Mouse (Mus musculus) CH12F3 (cell line): Measurements from ENCODE around the gene Rnf182.

Experiments
- in situ Hi-C: fragments of 300-500 bp; cut with MboI; formaldehyde crosslinking; loops from 2 replicates; pipeline ENCODE4 v1.14.3; 2020; ENCODE audit warnings: low sequenced_read_pairs

Gene Rnf182

DNA sequence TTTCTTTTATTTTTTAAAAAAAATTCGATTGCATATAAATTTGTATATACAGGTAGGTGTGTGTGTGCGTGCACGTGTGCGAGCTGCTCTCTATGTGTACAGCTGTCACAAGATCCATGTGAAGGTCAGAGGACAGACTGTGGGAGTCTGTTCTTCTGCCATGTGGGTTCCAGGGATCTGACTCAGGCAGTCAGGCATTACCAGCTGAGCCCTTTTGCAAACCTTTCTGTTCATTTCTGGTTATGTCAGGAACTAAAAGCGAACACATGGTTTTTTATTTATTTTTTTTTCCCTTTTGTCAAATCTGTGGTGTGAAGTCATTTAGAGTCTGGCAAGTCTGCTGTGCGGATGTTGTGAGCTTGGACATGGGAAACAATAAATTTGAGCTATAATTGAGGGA is 6.7 kb upstream of the Rnf182 start:
- in situ Hi-C loops, result no loop called here

GRCm38 (mm10) chr13:43612040-43612439 is 3.5 kb upstream of the Rnf182 start:
- in situ Hi-C loops, result no loop called here

GRCm38 (mm10) chr13:43614667-43615066 is 843 bp upstream of the Rnf182 start:
- in situ Hi-C loops, result no loop called here

DNA sequence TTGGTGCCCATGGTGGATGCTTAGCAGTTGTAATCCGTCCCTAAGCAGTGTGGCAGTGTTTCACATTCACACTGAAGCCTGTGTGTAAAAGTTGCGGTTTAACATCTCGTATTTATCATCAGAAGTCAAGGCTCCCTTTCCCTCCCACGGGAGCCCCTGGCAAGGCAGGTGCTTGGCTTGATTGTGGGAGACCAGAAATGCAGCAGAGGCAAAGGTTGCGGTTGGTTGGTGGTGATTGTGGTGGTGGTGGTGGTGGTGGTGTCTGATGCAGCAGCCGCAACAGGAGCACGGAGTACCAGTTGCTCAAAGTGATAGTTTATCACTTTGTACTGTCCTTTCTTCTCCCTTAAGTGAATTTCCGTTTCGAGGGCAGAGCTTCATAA is 325 bp upstream of the Rnf182 start:
- in situ Hi-C loops, result no loop called here

GRCm38 (mm10) chr13:43616551-43616950 is 1.0 kb downstream of the Rnf182 start:
- in situ Hi-C loops, result no loop called here

DNA sequence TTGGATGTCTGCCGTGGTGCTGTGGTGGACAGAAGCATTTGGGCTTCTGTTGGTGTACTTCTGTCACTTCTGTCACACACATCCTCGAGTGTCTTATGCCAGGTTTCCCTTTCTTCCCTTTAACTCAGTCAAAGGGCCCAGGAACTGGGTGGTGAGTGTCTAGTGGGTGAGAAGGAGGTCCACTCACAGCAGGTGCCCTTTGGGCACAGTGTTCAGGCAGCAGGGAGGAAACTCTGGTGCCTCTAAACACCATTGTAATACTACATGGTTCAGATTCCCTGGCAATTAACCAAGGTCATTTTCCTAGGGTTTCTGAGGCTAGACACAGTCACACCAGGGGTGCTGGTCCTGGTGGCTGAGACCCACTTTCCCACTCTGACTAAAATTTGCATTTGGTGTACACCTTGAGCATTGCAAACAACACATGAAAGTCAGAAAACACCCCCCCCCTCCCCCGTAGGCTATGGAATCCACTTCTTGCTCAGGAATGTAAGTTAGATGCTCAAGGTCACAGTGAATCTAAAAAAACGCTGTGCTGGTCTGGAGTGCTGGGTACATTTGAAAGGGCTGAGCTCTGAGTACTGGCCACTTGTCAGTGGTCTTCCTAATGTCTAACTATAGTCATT is 4.2 kb downstream of the Rnf182 start:
- in situ Hi-C loops, result no loop called here

DNA sequence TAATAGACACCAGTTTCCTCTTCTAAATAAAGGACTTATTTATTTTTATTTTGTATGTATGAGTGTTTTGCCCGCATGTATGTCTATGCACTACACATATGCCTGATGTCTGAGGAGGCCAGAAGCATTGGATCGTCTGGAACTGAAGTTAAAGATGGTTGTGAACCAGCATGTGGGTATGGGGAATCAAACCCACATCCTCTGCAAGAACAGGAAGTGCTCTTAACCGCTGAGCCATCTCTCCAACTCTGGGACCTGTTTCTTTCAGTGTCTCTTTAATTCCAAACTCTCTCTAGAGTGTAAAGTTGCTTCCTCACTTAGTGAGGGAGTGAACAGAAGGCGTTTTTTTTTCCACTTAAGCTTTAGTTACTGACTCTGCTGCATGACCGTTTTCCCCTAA is 12.4 kb downstream of the Rnf182 start:
- in situ Hi-C loops, result no loop called here

DNA sequence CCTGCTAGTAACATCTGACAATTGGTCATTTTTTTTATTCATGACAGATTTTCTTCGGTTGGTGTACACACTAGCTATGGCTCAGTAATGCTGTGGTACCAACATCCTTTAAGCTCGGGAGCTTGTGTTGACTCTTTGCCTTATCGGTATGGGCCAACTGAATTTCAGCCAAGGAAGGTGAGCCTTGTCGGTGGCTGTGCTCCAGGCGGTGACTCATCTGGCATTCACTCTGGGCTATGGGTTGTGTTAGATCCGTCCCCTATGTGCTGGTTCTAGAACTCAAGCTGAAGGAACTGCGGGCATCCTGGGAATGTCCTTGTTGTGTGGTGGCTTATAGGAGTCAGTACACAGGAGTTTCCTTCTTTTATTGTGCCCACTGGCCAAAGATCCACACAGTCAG is 14.3 kb downstream of the Rnf182 start:
- in situ Hi-C loops, result no loop called here

GRCm38 (mm10) chr13:43631266-43631665 is 15.8 kb downstream of the Rnf182 start:
- in situ Hi-C loops, result no loop called here

DNA sequence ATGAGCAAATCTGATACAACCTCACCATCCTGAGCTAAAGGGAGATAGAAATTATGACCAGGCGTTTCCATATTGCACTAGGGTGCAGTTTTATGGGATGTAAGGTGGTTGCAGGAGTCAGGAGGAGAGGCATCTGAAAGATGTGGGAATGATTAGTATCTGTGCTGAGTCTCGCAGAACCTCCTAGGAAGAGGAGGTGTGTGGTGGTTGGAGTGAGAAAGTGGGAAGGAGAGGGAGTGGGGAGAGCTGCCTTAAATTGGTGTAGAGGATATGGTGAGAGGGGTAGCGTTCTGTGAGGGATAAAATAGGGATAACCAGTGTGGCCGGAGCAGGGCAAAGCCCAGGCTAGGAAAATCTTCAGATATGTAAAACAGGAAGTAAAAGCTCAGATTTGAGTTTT is 17.5 kb downstream of the Rnf182 start:
- in situ Hi-C loops, result no loop called here

- in situ Hi-C loops, result no loop called here
These were observed 22.2 kb downstream of the Rnf182 start for GRCm38 (mm10) chr13:43637720-43638119.

GRCm38 (mm10) chr13:43644991-43645390 is 29.5 kb downstream of the Rnf182 start:
- in situ Hi-C loops, result no loop called here

DNA sequence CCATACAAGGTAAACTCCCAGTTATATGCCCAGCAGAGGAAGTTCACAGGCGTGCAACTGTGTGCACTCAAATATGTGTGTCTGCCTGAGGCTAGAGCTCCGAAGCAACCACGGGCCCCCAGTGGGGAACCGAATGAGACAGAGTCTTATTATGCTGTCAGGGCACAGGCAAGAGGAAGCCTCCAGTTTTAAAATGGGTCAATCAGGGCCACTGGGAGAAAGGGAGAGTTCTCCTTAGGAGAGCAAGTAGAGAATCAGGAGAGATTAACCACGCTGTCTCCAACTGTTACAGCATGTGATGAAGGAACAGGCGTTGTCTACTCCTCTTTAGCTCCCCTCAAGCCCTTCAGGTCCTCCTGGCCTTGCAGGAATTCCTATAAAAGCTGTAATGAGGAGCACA is 33.0 kb downstream of the Rnf182 start:
- in situ Hi-C loops, result no loop called here

DNA sequence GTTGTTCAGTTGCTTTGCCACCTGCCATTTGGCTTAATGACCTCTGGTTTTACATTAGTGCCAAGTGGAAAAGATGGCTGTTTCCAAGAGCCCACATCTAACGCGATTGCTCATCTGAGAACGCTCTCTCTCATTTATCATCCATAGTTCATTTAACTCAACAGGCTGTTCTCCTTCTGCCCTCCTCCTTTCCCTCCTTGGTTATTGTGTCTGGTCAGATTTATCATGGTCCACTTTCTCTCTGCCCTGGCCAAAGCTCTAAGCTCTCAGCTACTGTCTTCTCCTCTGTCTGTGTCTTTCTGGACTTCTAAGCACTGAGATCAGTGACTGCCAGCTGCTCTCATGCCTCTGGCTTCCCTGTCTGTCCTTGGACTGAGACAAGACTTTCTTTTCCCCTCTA is 35.8 kb downstream of the Rnf182 start:
- in situ Hi-C loops, result no loop called here

DNA sequence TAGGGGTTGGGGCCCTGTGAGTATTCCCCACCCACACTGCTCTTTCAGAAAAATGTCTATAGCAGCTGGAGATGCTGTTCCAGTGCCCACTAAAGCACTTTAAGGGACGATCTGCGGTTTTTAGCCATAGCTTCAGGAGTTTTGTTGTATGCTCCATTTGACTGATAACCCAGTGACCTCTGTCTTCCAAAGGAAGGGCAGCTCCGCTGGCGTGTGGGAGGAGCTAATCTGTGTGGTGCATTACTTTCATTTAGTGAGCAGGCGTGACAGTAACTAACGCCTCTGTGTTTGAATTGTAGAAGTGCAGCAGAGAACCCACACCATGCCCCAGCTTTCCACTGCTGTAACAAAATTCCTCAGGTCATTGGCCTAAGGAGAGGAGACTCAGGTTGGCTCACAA is 38.6 kb downstream of the Rnf182 start:
- in situ Hi-C loops, result no loop called here

DNA sequence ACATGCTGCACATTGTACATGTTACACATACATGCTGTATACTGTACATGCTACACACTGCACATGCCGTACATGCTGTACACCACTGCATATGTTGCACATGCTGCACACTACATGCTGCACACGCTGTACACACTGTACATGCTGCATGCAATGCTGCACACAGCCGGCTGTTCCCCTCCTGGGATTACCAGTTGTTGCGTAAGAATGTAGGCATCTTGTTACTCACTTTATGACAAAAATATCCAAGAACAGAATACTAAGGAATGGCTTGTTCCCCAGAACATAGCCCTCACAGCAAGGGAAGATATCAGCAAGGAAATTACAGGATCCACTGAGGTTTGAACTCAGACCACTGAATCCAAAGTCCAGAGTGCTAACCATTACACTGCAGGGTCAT is 47.7 kb downstream of the Rnf182 start:
- in situ Hi-C loops, result no loop called here

- in situ Hi-C loops, result no loop called here
These were observed 50.6 kb downstream of the Rnf182 start for GRCm38 (mm10) chr13:43666130-43666529.

GRCm38 (mm10) chr13:43666920-43667319 is 51.4 kb downstream of the Rnf182 start:
- in situ Hi-C loops, result no loop called here

GRCm38 (mm10) chr13:43677159-43677882 is 61.8 kb downstream of the Rnf182 start:
- in situ Hi-C loops, result no loop called here

DNA sequence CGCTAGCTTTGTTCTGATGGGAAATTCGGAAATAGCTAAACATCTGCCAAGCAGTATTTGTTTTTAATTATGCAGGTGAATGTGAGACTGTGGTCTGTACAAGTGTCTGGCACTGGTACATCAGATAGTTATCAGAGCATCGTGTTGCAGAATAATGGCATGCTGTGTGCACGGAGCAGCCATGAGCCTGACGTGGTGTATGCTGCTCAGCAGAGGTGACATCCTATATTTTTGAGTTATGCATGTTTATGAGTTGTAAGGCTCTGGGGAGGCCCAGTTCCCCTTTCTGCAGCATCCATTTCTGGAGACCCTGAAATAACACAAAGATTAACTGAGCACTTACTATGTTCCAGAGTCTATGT is 62.4 kb downstream of the Rnf182 start:
- in situ Hi-C loops, result no loop called here

DNA sequence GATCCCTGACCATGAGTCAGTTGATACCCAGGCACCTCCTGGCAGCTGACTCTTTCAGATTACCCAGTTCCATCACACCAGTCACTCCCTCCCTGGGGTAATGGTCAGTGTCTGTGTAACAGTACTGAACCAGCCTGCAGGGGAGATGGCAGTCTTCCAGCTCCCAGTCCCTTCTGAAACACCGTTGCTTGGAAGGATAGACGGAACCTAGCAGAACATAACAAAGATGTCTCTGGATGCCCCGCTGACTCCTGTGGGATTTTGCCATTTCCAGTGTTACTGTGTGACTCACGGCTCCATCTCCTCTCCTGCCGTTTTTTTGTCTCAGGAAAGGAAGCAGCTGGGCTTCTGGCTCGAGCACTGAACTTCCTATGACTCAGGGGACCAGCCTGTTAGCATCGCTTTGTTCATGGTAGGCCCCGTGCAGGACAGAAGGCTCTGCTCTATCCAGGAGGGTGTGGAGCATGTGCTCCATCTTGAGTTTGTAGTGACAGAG is 69.0 kb downstream of the Rnf182 start:
- in situ Hi-C loops, result no loop called here

GRCm38 (mm10) chr13:43688065-43688464 is 72.6 kb downstream of the Rnf182 start:
- in situ Hi-C loops, result no loop called here

DNA sequence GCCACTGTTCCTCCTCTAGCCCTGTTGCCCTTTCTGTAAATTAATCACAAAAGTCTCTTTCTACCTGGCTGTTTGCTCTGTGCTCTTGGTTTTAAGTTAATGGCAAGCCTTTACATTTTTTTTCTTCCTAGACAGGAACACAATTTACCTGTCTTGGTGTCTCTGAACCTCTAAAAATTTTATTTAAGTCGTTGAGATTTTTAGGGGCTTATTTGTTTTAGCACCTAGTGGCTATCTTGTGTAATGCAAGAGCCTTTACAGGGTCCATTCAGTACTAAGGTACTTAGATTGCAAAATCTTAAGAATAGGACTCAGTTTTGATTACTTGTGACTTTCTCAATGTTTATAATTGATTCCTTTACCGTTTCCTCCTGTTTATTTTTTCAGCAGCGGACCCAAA is 76.2 kb downstream of the Rnf182 start:
- in situ Hi-C loops, result no loop called here
